Mouse (Mus musculus) MEL (cell line): ENCODE measurements around the gene Snx32. TPM values are rescaled to one million over a fixed set of nuclear protein-coding genes. Genes with fewer than 3 reads are reported as not detected.

Experiments
- DNase-seq: peaks from one replicate; pipeline ENCODE4 v3.0.0; 2011; ENCODE audit warnings: low read depth, low spot score
- H3K27ac ChIP-seq: 2 replicates; pipeline ENCODE4 v1.5.1; 2012; ENCODE audit warnings: low read depth, mild to moderate bottlenecking, control low read depth, low read length, moderate library complexity; ENCODE audit not compliant: control insufficient read depth
- H3K27me3 ChIP-seq, 2 experiments: fragments of 150-350 bp in 1 of 2; sonication (generic) in 1 of 2; 2 replicates each; pipeline ENCODE4 v1.6.1; 2012; ENCODE audit warnings: low read length in 2 of 2, mild to moderate bottlenecking in 2 of 2, improper control_type of control experiment in 1 of 2, moderate library complexity in 1 of 2; ENCODE audit not compliant: insufficient read depth in 2 of 2, control insufficient read depth in 1 of 2
- H3K36me3 ChIP-seq, 2 experiments: 2 replicates each; pipeline ENCODE4 v1.6.1; 2012 to 2014; ENCODE audit warnings: low read length in 2 of 2, improper control_type of control experiment in 1 of 2, inconsistent platforms in 1 of 2, mild to moderate bottlenecking in 1 of 2; ENCODE audit not compliant: insufficient read depth in 2 of 2, control insufficient read depth in 1 of 2
- H3K4me1 ChIP-seq, 2 experiments: fragments of 150-350 bp in 1 of 2; sonication (generic) in 1 of 2; 2 replicates each; pipeline ENCODE4 v1.6.1; 2012; ENCODE audit warnings: low read length in 2 of 2, improper control_type of control experiment in 1 of 2, mild to moderate bottlenecking in 1 of 2; ENCODE audit not compliant: insufficient read depth in 2 of 2, control insufficient read depth in 1 of 2
- H3K4me3 ChIP-seq, 2 experiments: fragments of 150-350 bp in 1 of 2; sonication (generic) in 1 of 2; 2 replicates each; pipeline ENCODE4 v1.5.1; 2012; ENCODE audit warnings: low read depth in 2 of 2, low read length in 2 of 2, mild to moderate bottlenecking in 2 of 2, moderate library complexity in 2 of 2, control low read depth in 1 of 2, improper control_type of control experiment in 1 of 2; ENCODE audit not compliant: control insufficient read depth in 1 of 2, insufficient read depth in 1 of 2
- H3K79me2 ChIP-seq: 2 replicates; pipeline ENCODE4 v1.6.1; 2012; ENCODE audit warnings: mild to moderate bottlenecking, low read length, moderate library complexity; ENCODE audit not compliant: control insufficient read depth, poor library complexity, insufficient read depth
- H3K9ac ChIP-seq: 2 replicates; pipeline ENCODE4 v1.6.1; 2012; ENCODE audit warnings: low read depth, mild to moderate bottlenecking, control low read depth, low read length, moderate library complexity; ENCODE audit not compliant: control insufficient read depth, poor library complexity, severe bottlenecking
- H3K9me3 ChIP-seq: fragments of 150-350 bp; sonication (generic); replicated peaks from 2 replicates; pipeline ENCODE4 v1.6.1; 2012; ENCODE audit warnings: mild to moderate bottlenecking, low read length, improper control_type of control experiment, moderate library complexity; ENCODE audit not compliant: insufficient read depth
- BHLHE40 ChIP-seq: IDR thresholded peaks from 2 replicates; pipeline ENCODE4 v1.6.1; 2012; ENCODE audit warnings: low read depth, mild to moderate bottlenecking, inconsistent platforms, low read length, improper control_type of control experiment, borderline replicate concordance
- CHD2 ChIP-seq: IDR thresholded peaks from 2 replicates; pipeline ENCODE4 v1.6.1; 2011; ENCODE audit warnings: low read length, improper control_type of control experiment
- ELF1 ChIP-seq: IDR thresholded peaks from 2 replicates; pipeline ENCODE4 v1.6.1; 2014; ENCODE audit warnings: low read depth, mild to moderate bottlenecking, inconsistent platforms, low read length, improper control_type of control experiment, moderate library complexity
- ETS1 ChIP-seq: IDR thresholded peaks from 2 replicates; pipeline ENCODE4 v1.6.1; 2012; ENCODE audit warnings: low read depth, mild to moderate bottlenecking, inconsistent platforms, low read length, improper control_type of control experiment, moderate library complexity
- HCFC1 ChIP-seq: IDR thresholded peaks from 2 replicates; pipeline ENCODE4 v1.6.1; 2012; ENCODE audit warnings: low read depth, mild to moderate bottlenecking, inconsistent platforms, low read length, improper control_type of control experiment, moderate library complexity
- KAT2A ChIP-seq: conservative IDR thresholded peaks from 2 replicates; pipeline ENCODE4 v1.6.1; 2012; ENCODE audit warnings: low read depth, low read length, improper control_type of control experiment, inconsistent platforms
- MAFK ChIP-seq: IDR thresholded peaks from 2 replicates; pipeline ENCODE4 v1.6.1; 2011; ENCODE audit warnings: low read depth, mild to moderate bottlenecking, low read length, improper control_type of control experiment, borderline replicate concordance
- MAZ ChIP-seq: IDR thresholded peaks from 2 replicates; pipeline ENCODE4 v1.6.1; 2012; ENCODE audit warnings: low read depth, mild to moderate bottlenecking, inconsistent platforms, low read length, improper control_type of control experiment
- MEF2A ChIP-seq: IDR thresholded peaks from 2 replicates; pipeline ENCODE4 v1.6.1; 2014; ENCODE audit warnings: low read depth, mild to moderate bottlenecking, inconsistent platforms, low read length, improper control_type of control experiment; ENCODE audit not compliant: poor library complexity, insufficient replicate concordance, severe bottlenecking; ENCODE audit errors: extremely low read depth
- NRF1 ChIP-seq: IDR thresholded peaks from 2 replicates; pipeline ENCODE4 v1.6.1; 2014; ENCODE audit warnings: low read depth, mild to moderate bottlenecking, inconsistent platforms, low read length, improper control_type of control experiment, moderate library complexity; ENCODE audit not compliant: poor library complexity, insufficient read depth, severe bottlenecking
- POLR2AphosphoS2 ChIP-seq: IDR thresholded peaks from 2 replicates; pipeline ENCODE4 v1.6.1; 2011; ENCODE audit warnings: low read length, improper control_type of control experiment
- RCOR1 ChIP-seq: IDR thresholded peaks from 2 replicates; pipeline ENCODE4 v1.6.1; 2012; ENCODE audit warnings: low read depth, mild to moderate bottlenecking, inconsistent platforms, low read length, improper control_type of control experiment
- TCF12 ChIP-seq: IDR thresholded peaks from 2 replicates; pipeline ENCODE4 v1.6.1; 2014; ENCODE audit warnings: low read depth, mild to moderate bottlenecking, inconsistent platforms, low read length, improper control_type of control experiment, moderate library complexity
- USF2 ChIP-seq, 2 experiments: IDR thresholded peaks; 2 replicates each; pipeline ENCODE4 v1.6.1; 2011 to 2012; ENCODE audit warnings: improper control_type of control experiment in 2 of 2, low read length in 2 of 2, borderline replicate concordance in 1 of 2, inconsistent platforms in 1 of 2, low read depth in 1 of 2, mild to moderate bottlenecking in 1 of 2; ENCODE audit not compliant: insufficient read depth in 1 of 2
- ZC3H11A ChIP-seq: IDR thresholded peaks from 2 replicates; pipeline ENCODE4 v1.6.1; 2012; ENCODE audit warnings: low read depth, mild to moderate bottlenecking, inconsistent platforms, low read length, improper control_type of control experiment
- ZMIZ1 ChIP-seq: IDR thresholded peaks from 2 replicates; pipeline ENCODE4 v1.6.1; 2012; ENCODE audit warnings: low read depth, mild to moderate bottlenecking, inconsistent platforms, low read length, improper control_type of control experiment, moderate library complexity
- polyA plus RNA-seq, 2 experiments: library from polyadenylated mRNA; stranded (reverse) in 1 of 2; unstranded in 1 of 2; fragments of >175 nt in 1 of 2; fragments of >200 nt in 1 of 2; gene quantifications; 2 replicates each; pipeline versions ENCODE4 v1.2.1 to v1.2.4; 2012; ENCODE audit warnings: low replicate concordance in 2 of 2, low read depth in 1 of 2; ENCODE audit not compliant: insufficient read length in 2 of 2, insufficient read depth in 1 of 2, missing spikeins in 1 of 2
- total RNA-seq: library from RNA; depleted of rRNA; stranded (reverse); fragments of 300-350 nt; gene quantifications from 2 replicates; pipeline ENCODE4 v1.2.3, GENCODE M21; 2012

Snx32 gene
- total and polyA plus RNA-seq, 3 experiments: 1.3 to 2.6 TPM; not detected in 1

DNA sequence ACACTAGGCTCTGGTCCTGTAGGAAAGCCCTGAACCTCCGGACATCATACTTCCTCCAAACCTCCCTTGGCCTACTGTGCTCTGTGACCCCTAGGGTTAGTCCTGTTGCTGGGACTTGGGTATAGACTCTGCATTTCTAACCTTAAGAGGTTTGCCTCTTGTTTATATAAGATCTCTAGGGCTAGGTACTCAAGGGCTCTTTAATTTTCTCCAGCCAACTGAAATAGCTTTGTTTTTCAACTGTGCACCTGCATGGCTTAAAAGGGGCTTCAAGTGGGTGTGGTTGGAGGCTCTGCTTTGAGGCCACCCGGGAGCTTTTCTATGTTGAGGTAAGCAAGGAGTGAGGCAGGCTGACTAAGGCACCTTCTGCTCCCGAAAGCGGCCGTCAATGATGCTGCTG is 25.8 kb downstream of the Snx32 start:
- no peak for DNase-seq
- Histone ChIP-seq H3K36me3 (0 out of 4 replicates have a peak, but pooled peaks cover 0 to 2% of the 10 kb centered on the region in 2 experiments), H3K9me3 (no peaks in the 10 kb centered on the region), H3K27ac (no peak overlapping the region), H3K9ac (no peak overlapping the region), H3K79me2 (peaks cover 2% of the 10 kb centered on the region; the same call in 1 of the 2 replicates), H3K27me3 (no peaks in the 10 kb centered on the region), H3K4me1 (peaks cover 0 to 12% of the 10 kb centered on the region in 2 experiments; a peak in 2 of 4 replicates), H3K4me3 (no peak overlapping the region)
- TF ChIP-seq NRF1: no peak
- TF ChIP-seq ELF1: no peak
- TF ChIP-seq CHD2: no peak
- TF ChIP-seq RCOR1: no peak
- TF ChIP-seq MAZ: no peak
- TF ChIP-seq KAT2A: no peak
- TF ChIP-seq USF2 (IDR thresholded peaks at IDR 0.05; ENCODE audit: borderline replicate concordance in 1 of 2, insufficient read depth in 1 of 2, low read depth in 1 of 2, low read length in 2 of 2): no peak
- TF ChIP-seq ETS1: no peak
- TF ChIP-seq POLR2AphosphoS2: no peak
- TF ChIP-seq MEF2A: no peak
- TF ChIP-seq MAFK: no peak
- no peak for TF ChIP-seq ZC3H11A
- TF ChIP-seq TCF12: no peak
- TF ChIP-seq ZMIZ1: no peak
- no peak for TF ChIP-seq HCFC1

DNA sequence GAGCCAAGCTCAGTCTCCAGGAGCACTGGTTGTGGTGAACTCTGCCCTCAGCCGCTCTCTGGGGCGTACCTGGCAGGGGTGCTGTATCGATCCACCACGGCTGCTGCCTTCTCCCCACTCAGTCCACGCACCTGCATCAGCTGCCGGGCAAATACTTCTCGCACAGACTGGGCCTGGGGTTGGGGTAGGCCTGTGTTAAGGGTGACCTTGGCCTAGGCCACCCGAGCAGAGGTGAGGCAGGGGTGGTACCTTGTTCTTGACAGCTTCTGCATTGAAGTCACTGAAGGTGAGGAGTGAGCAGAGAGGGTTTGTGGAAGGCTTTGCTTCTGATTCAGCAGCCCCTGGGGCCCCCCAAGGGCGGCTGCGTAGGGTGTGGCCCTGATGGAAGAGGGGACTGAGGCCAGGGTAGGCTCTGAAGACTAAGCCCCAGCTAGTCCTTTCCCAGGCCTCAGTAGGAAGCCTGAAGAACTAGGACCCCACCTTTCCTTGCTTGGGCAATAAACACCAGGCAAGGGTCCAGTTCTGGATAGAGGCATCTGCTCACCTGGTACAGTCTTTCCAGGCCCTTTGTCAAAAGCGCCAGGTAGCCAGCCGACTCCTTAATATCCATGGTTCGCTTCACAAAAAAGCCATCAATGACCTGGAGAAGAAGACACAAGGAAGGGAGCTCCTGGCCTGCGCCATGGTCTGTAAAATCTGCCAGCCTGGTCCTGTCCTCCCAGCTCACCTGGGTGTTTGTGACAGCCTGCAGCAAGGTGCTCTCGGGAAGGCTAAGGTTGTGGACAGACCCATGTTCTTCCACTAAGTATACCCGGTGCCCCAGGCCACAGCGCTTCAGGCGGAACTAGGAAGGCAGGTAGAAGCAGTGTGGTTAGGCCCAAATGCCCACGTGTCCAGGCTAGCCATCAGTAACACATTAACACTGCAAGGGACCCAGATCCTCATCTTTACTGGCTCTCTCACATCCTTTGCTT is 26.7 kb downstream of the Snx32 start:
- Histone ChIP-seq H3K9me3 (no peaks in the 10 kb centered on the region), H3K4me3 (no peak overlapping the region), H3K4me1 (peaks cover 0 to 10% of the 10 kb centered on the region in 2 experiments; a peak in 2 of 4 replicates), H3K36me3 (0 out of 4 replicates have a peak, but pooled peaks cover 0 to 2% of the 10 kb centered on the region in 2 experiments), H3K27ac (no peak overlapping the region), H3K79me2 (peaks cover 2% of the 10 kb centered on the region; the same call in 1 of the 2 replicates), H3K9ac (no peak overlapping the region), H3K27me3 (no peaks in the 10 kb centered on the region)
- no peak for TF ChIP-seq NRF1
- TF ChIP-seq RCOR1: no peak
- no peak for TF ChIP-seq BHLHE40
- no peak for DNase-seq
